Mouse (Mus musculus): ENCODE results near the gene Rpl11. TPM values are rescaled to one million over a fixed set of nuclear protein-coding genes. Genes with fewer than 3 reads are reported as not detected.

Gene Rpl11
- polyA plus RNA-seq, 1 experiment = 1,581 TPM

- H3K36me3 ChIP-seq (ENCODE audit: control insufficient read depth, insufficient read depth, low read length, poor library complexity, severe bottlenecking) = peaks cover 61% of the 10 kb centered on the region
- TF ChIP-seq CTCF (IDR thresholded peaks at IDR 0.05; ENCODE audit: low read depth, low read length) = no peak
- no peak for TF ChIP-seq EP300 (IDR thresholded peaks at IDR 0.05; ENCODE audit: insufficient read depth, low read depth, low read length)
Observed at GRCm38 (mm10) chr4:136008782-136009447, 44.3 kb downstream of the Rpl11 start.

GRCm38 (mm10) chr4:136006821-136007220 lies 46.4 kb downstream of the Rpl11 start:
- peaks cover 63% of the 10 kb centered on the region for H3K36me3 ChIP-seq (ENCODE audit: control insufficient read depth, insufficient read depth, low read length, poor library complexity, severe bottlenecking)
- H3K27me3 ChIP-seq (ENCODE audit: control insufficient read depth, insufficient read depth, low read length, poor library complexity, severe bottlenecking) = no peaks in the 10 kb centered on the region
- H3K4me1 ChIP-seq (ENCODE audit: control insufficient read depth, insufficient read depth, low read length) = no peaks in the 10 kb centered on the region
- TF ChIP-seq POLR2A (IDR thresholded peaks at IDR 0.05; ENCODE audit: insufficient read depth, low read length) (no peak), EP300 (IDR thresholded peaks at IDR 0.05; ENCODE audit: insufficient read depth, low read depth, low read length) (no peak)
- no peak overlapping the region for H3K27ac ChIP-seq (ENCODE audit: insufficient read depth, low read length)
- no peak overlapping the region for H3K4me3 ChIP-seq (ENCODE audit: low read depth, low read length)
- H3K9me3 ChIP-seq (replicated peaks; ENCODE audit: control insufficient read depth, insufficient read depth, low read length, poor library complexity, severe bottlenecking) = no peaks in the 10 kb centered on the region
- H3K9ac ChIP-seq (ENCODE audit: low read depth, poor library complexity, severe bottlenecking) = no peak overlapping the region

More at GRCm38 (mm10) chr4:136008782-136009447, 44.3 kb downstream of the Rpl11 start:
- H3K9ac ChIP-seq (ENCODE audit: low read depth, poor library complexity, severe bottlenecking) = no peak overlapping the region
- no peak overlapping the region for H3K4me3 ChIP-seq (ENCODE audit: low read depth, low read length)
- no peaks in the 10 kb centered on the region for H3K4me1 ChIP-seq (ENCODE audit: control insufficient read depth, insufficient read depth, low read length)
- no peaks in the 10 kb centered on the region for H3K9me3 ChIP-seq (replicated peaks; ENCODE audit: control insufficient read depth, insufficient read depth, low read length, poor library complexity, severe bottlenecking)
- H3K27me3 ChIP-seq (ENCODE audit: control insufficient read depth, insufficient read depth, low read length, poor library complexity, severe bottlenecking) = no peaks in the 10 kb centered on the region
- no peak overlapping the region for H3K27ac ChIP-seq (ENCODE audit: insufficient read depth, low read length)

- Histone ChIP-seq H3K27me3 (ENCODE audit: control insufficient read depth, insufficient read depth, low read length, poor library complexity, severe bottlenecking) (no peaks in the 10 kb centered on the region), H3K9me3 (replicated peaks; ENCODE audit: control insufficient read depth, insufficient read depth, low read length, poor library complexity, severe bottlenecking) (no peaks in the 10 kb centered on the region), H3K9ac (ENCODE audit: low read depth, poor library complexity, severe bottlenecking) (no peak overlapping the region), H3K4me1 (ENCODE audit: control insufficient read depth, insufficient read depth, low read length) (no peaks in the 10 kb centered on the region), H3K27ac (ENCODE audit: insufficient read depth, low read length) (no peak overlapping the region), H3K36me3 (ENCODE audit: control insufficient read depth, insufficient read depth, low read length, poor library complexity, severe bottlenecking) (peaks cover 51% of the 10 kb centered on the region), H3K4me3 (ENCODE audit: low read depth, low read length) (no peak overlapping the region)
- TF ChIP-seq POLR2A (IDR thresholded peaks at IDR 0.05; ENCODE audit: insufficient read depth, low read length) = no peak
- TF ChIP-seq EP300 (IDR thresholded peaks at IDR 0.05; ENCODE audit: insufficient read depth, low read depth, low read length) = no peak
- TF ChIP-seq CTCF (IDR thresholded peaks at IDR 0.05; ENCODE audit: low read depth, low read length) = no peak
Observed at GRCm38 (mm10) chr4:136004921-136005320, 48.3 kb downstream of the Rpl11 start.

- H3K9me3 ChIP-seq (replicated peaks; ENCODE audit: control insufficient read depth, insufficient read depth, low read length, poor library complexity, severe bottlenecking) = no peaks in the 10 kb centered on the region
- peaks cover 44% of the 10 kb centered on the region for H3K36me3 ChIP-seq (ENCODE audit: control insufficient read depth, insufficient read depth, low read length, poor library complexity, severe bottlenecking)
- no peak overlapping the region for H3K9ac ChIP-seq (ENCODE audit: low read depth, poor library complexity, severe bottlenecking)
- no peaks in the 10 kb centered on the region for H3K4me1 ChIP-seq (ENCODE audit: control insufficient read depth, insufficient read depth, low read length)
- no peak overlapping the region for H3K27ac ChIP-seq (ENCODE audit: insufficient read depth, low read length)
- TF ChIP-seq POLR2A (IDR thresholded peaks at IDR 0.05; ENCODE audit: insufficient read depth, low read length) (no peak), CTCF (IDR thresholded peaks at IDR 0.05; ENCODE audit: low read depth, low read length) (no peak), EP300 (IDR thresholded peaks at IDR 0.05; ENCODE audit: insufficient read depth, low read depth, low read length) (no peak)
- H3K4me3 ChIP-seq (ENCODE audit: low read depth, low read length) = no peak overlapping the region
- H3K27me3 ChIP-seq (ENCODE audit: control insufficient read depth, insufficient read depth, low read length, poor library complexity, severe bottlenecking) = no peaks in the 10 kb centered on the region
Observed at GRCm38 (mm10) chr4:136004107-136004675, 49.0 kb downstream of the Rpl11 start.

GRCm38 (mm10) chr4:135995118-135995517 lies 58.1 kb downstream of the Rpl11 start:
- Histone ChIP-seq H3K27ac (ENCODE audit: insufficient read depth, low read length) (no peak overlapping the region), H3K9me3 (replicated peaks; ENCODE audit: control insufficient read depth, insufficient read depth, low read length, poor library complexity, severe bottlenecking) (peaks cover 5% of the 10 kb centered on the region; the same call in 1 of the 2 replicates), H3K27me3 (ENCODE audit: control insufficient read depth, insufficient read depth, low read length, poor library complexity, severe bottlenecking) (no peaks in the 10 kb centered on the region), H3K4me1 (ENCODE audit: control insufficient read depth, insufficient read depth, low read length) (no peaks in the 10 kb centered on the region), H3K36me3 (ENCODE audit: control insufficient read depth, insufficient read depth, low read length, poor library complexity, severe bottlenecking) (no peaks in the 10 kb centered on the region), H3K9ac (ENCODE audit: low read depth, poor library complexity, severe bottlenecking) (no peak overlapping the region), H3K4me3 (ENCODE audit: low read depth, low read length) (no peak overlapping the region)
- no peak for TF ChIP-seq EP300 (IDR thresholded peaks at IDR 0.05; ENCODE audit: insufficient read depth, low read depth, low read length)
- no peak for TF ChIP-seq CTCF (IDR thresholded peaks at IDR 0.05; ENCODE audit: low read depth, low read length)
- TF ChIP-seq POLR2A (IDR thresholded peaks at IDR 0.05; ENCODE audit: insufficient read depth, low read length) = no peak

GRCm38 (mm10) chr4:135993941-135994340 lies 59.3 kb downstream of the Rpl11 start:
- H3K27me3 ChIP-seq (ENCODE audit: control insufficient read depth, insufficient read depth, low read length, poor library complexity, severe bottlenecking) = no peaks in the 10 kb centered on the region
- no peak overlapping the region for H3K4me3 ChIP-seq (ENCODE audit: low read depth, low read length)
- no peaks in the 10 kb centered on the region for H3K4me1 ChIP-seq (ENCODE audit: control insufficient read depth, insufficient read depth, low read length)
- H3K9ac ChIP-seq (ENCODE audit: low read depth, poor library complexity, severe bottlenecking) = no peak overlapping the region
- no peak overlapping the region for H3K27ac ChIP-seq (ENCODE audit: insufficient read depth, low read length)
- no peaks in the 10 kb centered on the region for H3K36me3 ChIP-seq (ENCODE audit: control insufficient read depth, insufficient read depth, low read length, poor library complexity, severe bottlenecking)
- peaks cover 5% of the 10 kb centered on the region; the same call in 1 of the 2 replicates for H3K9me3 ChIP-seq (replicated peaks; ENCODE audit: control insufficient read depth, insufficient read depth, low read length, poor library complexity, severe bottlenecking)
- no peak for TF ChIP-seq CTCF (IDR thresholded peaks at IDR 0.05; ENCODE audit: low read depth, low read length)
- no peak for TF ChIP-seq POLR2A (IDR thresholded peaks at IDR 0.05; ENCODE audit: insufficient read depth, low read length)
- TF ChIP-seq EP300 (IDR thresholded peaks at IDR 0.05; ENCODE audit: insufficient read depth, low read depth, low read length) = no peak

All from ES-Bruce4 (cell line).